Mouse (Mus musculus): ENCODE measurements at regions not wholly inside any gene's neighbourhood (a gene's known extent, or its start where the extent isn't known, plus 50 kb on each side); places are given as distances from the start of the nearest gene placed in this dataset.

GRCm38 (mm10) chr7:83031101-83031500 lies 164.0 kb downstream of the Mex3b start:
- no peak for DNase-seq

GRCm38 (mm10) chr7:83032025-83032424 lies 164.9 kb downstream of the Mex3b start:
- DNase-seq = no peak

DNA sequence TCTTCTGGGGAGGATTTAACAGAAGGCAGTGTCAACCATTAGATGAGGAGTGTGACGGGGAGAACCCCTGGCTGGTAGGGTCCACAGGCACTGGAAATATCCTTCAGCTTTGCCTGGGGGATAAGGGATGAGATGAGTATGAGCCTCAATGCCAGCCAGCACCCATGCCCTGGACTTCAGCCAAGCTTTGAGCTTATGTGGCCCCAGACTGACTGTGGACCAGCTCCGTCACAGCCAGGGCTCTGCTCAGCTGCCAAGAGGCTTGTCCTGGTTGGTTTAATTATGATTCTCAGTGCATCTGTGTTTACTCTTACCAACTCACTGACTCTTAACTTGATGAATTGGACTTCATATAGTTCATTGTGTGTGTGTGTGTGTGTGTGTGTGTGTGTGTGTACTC lies 165.8 kb downstream of the Mex3b start:
- DNase-seq = no peak

- DNase-seq = no peak
Measured at GRCm38 (mm10) chr7:83035190-83035589, 168.1 kb downstream of the Mex3b start.

DNA sequence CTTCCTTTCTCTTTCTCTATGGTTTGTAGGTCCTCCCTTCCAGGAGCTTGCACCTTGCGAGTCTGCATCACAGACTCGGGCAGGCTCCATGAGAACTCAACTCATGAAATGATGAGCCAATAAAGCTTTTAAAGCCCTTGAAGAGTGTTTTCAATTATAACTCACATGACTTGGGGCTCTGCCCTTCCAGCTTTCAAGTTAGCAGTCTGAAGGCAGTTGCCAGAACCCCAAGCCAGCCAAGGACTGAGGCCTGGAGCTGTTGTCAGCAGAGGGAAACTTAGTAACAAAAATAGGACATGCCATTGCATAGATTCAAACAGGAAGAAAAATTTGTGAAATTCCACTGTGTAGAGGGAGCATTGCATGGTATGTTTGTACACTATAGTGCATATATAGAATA lies 169.3 kb downstream of the Mex3b start:
- DNase-seq = no peak

GRCm38 (mm10) chr7:83037100-83037499 lies 170.0 kb downstream of the Mex3b start:
- no peak for DNase-seq

- DNase-seq = no peak
Measured at GRCm38 (mm10) chr7:83037714-83038113, 170.6 kb downstream of the Mex3b start.

DNA sequence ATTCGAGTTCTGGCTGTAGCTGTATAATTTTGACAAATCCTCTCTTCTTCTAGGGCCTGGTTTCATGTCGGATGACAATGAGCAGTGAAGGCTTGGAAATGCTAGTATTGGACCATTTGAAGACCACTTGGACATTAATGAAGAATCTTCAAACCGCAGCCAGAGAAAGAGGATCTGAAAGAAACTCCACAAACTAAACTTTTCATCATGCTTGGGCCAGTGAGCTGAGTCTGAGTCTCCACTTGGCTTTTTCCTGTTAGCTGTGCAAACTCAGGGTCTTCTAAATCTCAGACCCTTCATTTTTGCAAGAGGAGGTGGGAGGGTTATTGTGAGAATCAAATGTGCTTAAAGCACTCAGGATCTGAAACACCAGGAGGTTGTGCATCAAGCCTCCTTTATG lies 176.6 kb downstream of the Mex3b start:
- no peak for DNase-seq

- DNase-seq = no peak
Measured at GRCm38 (mm10) chr7:83045266-83045665, 178.1 kb downstream of the Mex3b start.

DNA sequence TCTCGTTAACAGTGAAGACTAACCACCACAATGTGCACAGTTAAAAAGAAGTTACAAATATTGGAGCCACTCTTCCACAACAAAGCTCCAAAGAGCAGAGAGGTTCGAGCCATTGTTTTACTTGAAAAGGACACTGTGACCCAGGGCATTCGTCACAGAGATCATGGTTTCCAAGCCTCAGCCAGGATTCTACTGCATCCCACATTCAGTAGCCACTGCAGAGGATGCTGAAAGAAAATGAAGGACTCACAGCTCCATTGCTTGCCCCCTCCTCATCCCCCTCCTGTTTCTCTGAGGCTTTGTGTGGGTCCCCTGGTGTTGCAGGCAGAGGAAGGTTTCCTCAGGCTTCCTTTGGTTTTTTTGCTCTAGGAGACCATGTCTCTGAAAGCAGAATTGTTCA lies 182.9 kb downstream of the Mex3b start:
- no peak for DNase-seq

DNA sequence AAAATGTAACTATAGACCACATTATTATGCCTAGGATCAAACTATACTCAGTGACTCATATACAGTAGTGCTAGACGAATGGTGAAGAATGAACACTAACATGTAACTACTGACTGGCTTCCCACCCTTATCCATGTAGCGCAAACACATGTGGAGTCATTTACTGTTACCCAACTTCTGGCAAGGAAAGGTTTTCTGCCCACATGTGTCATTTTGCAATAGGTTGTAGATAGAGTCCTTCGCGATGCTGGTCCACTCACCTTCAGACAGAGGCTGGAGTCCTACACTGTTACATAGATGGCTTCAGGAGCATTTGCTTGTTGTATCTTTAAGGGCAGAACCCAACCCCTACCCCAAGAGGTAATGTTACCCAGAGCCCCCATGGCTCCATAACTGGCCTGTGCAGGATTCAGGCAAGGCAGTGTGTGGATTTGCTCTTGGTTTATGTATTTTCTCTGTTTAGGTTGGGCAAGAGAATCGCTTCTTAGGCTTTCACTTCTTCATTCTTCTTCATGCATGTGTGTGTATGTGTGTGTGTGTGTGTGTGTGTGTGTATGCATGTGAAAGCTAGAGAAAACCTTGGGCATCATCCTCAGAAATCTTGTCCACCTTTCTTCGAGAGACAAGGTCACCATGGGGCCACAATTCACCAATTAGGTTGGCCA lies 183.8 kb downstream of the Mex3b start:
- DNase-seq = no peak

DNA sequence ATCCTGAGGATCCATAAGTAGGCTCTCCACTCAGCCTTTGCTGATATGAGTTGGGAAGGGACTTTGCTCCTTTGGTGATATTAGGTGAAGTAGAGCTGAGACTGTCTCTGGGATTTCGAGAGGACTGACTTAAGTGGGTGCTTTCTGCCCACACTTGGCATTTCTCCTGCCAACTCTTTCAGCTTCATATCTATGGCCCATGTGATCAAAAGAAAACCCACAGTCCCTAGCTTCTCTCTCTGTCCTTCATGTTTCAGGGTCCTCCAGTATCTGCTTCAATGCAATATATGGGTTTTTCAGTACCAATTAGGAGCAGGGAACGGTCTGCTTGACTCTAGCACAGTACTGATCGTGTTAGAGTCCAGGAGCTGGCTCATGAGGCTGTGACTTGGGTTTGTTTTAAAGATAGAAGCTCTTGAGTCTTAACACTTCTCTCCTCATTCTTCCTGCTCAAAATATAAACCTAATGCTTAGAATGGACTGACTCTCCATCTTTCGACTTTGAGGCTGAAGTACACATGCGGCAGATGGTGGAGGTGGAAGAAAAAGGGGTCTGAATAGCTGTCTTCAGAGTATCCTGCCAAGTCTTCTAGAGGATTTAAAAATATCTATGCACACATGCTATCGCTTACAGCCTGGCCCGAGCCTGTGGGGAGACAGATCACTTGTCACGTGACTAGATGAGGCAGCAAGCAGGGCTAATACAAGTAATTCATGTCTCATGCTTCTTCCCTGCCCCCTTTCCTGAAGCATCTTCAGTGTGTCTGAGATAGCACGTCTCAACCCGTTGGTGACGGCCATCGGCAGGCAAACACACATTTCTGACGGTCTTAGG lies 189.2 kb downstream of the Mex3b start:
- DNase-seq = no peak

- DNase-seq = no peak
Measured at GRCm38 (mm10) chr7:83060318-83060717, 193.2 kb downstream of the Mex3b start.

DNA sequence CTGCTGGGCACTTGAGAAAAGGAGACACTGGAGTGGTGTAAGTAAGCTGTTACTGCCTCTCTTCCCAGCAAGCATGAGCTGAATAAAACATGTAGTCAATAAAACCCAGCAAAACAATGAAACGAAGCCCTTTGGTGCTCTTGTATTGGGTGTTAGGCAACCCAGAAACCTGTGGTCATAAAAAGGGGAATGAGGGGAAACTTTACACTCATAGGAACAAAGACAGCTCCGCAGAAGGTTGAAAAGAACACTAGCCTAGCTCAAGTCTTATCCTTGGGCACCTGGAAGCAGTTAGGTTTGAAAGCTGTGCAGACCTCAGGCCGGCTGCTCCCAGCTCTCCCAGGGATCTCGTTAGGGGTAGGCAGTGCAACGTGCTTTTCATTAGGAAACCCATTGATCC lies 193.6 kb downstream of the Mex3b start:
- DNase-seq = no peak

- no peak for DNase-seq
Measured at GRCm38 (mm10) chr7:83061197-83061893, 194.2 kb downstream of the Mex3b start.

GRCm38 (mm10) chr7:83061894-83062477 lies 194.9 kb downstream of the Mex3b start:
- DNase-seq = no peak

DNA sequence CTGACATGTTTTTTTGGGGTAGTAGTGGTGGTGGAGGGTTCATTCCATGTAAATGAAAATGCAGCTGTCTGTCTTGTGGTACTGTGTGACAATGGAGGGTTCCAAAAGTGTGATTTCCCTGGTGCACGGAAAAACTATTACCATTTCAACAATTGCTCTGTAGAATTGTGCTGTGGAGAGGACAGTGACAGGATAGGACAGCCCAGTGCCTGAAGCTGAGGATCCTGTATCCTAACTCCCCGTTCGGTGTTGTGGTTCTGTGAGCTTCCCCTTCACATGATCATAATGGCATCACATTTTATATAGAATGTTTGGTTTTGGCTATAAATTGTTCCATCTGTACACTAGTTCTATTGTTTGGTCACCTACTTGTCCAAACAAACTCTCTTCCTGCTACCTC lies 196.4 kb downstream of the Mex3b start:
- no peak for DNase-seq

DNA sequence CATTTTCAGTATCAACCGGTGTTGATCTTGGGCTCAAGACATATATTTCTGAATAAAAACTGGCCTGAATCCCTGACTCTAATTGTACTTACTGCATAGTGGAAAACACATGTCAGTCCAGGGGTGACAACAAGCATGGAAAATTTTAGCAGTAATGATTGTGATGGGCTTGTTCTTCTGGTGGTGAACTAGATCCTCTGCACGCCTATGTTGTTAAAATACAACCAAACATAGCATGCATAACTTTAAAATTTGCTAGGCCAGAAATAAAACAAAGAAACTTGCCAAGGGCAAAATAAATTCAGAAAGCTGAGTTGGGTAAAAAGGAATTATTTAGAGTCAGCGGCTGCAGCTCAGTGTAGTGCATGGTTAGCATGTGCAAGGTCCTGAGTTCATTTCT lies 198.2 kb downstream of the Mex3b start:
- DNase-seq = no peak

DNA sequence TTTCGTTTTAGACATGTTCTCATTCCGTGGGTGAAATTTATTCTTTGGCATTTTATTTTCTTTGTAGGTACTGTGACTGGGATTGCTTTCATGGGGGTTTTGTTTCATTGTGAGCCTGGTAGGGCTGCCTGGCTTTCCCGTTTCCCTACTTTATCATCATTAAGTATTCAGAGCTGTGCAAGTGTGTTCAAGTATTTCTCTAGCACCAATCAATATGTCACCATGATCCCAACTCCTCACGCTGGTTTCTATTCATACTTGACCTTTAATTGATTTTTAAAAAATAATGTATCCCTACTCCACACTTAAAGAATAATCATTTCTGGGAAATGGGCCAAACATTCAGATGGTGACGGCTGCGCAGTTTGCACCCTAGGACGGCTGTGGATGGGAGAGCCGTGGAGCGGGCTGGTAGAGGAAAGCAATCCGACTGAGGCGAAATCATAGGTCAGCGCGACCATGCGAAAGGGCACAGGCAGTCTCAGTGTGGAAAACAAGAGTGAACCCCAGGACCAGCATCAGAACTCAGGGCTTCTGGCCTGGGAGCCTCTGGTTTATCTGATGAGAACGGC lies 207.4 kb downstream of the Mex3b start:
- no peak for DNase-seq

GRCm38 (mm10) chr7:83075159-83075952 lies 208.2 kb downstream of the Mex3b start:
- no peak for DNase-seq

DNA sequence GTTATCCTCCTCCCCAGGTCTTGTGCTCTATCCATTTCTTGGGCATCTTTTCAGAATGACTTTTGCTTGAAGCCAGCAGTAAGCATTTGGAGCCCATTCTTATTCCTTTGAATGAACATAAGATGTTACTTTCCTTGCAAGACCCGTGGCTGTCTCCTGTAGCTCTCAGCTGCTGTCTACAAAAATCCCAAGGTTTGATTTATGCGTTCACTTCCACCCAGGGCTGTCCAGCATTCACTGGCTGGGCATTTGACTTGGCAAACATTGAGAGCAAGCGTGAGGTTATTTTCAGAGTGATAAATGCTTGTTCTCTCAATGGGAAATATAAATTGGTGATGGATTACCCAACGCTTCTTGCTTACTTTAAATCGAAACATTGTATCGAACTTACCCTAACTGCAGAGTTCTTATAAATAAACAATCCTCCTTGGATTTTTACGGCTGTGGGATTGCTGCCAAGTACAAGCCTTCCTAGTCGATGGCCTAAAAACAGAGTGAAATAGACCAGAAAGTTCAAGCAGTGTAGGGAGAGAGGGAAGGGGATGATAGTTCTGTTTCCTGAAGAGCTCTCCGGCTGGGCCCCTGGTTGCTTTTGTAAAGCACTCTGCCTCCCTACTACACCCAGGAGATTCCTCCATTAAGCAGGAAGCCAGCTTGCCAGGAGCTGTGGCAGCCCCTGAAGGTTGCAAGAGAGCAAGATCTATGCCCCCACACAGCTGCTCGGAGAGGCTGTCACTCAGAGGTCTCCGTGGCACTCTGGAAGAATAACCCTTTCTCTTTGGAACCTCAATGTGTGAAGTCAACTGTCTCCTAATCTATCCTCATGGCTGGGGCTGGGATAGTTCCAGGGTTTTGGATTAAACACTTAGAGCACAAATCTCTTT lies 210.1 kb downstream of the Mex3b start:
- DNase-seq = no peak
